Mouse (Mus musculus) frontal cortex, postnatal 10 days (tissue): ENCODE measurements around the gene Gmnc.

Experiments
- DNase-seq, 2 experiments: peaks; one replicate each; pipeline ENCODE4 v3.0.0; 2022; ENCODE audit warnings: low spot score in 2 of 2, mixed read lengths in 1 of 2

Gmnc gene

GRCm38 (mm10) chr16:26991477-26992300 lies at the start of gene Gmnc:
Gene Gmnc (minus strand): TSS chr16:26991652.
- DNase-seq, result no peak

GRCm38 (mm10) chr16:27027281-27027680 lies 35.8 kb upstream of the Gmnc start:
- DNase-seq, result no peak

- DNase-seq, result no peak
Observed at GRCm38 (mm10) chr16:27026226-27026625, 34.8 kb upstream of the Gmnc start.

- no peak for DNase-seq
Observed at GRCm38 (mm10) chr16:27022746-27023145, 31.3 kb upstream of the Gmnc start.

DNA sequence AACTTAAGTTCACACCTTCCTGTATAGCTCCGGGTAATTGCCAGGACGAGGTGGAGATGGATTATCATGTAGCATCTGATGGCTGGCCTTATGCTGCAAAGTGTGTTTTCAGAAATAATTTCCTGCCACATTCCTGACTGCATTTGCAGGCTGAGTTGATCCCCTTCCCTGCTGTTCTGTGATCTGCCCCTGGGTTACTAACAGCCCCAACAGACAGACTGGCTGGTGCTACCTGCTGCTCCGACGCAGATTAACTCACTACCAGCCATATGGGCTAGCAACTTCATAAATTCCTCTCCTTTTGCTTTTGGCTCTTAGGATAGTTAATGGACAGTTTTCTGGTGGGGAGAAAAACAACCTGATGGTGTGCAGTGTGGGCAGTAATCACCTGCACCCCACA lies 25.9 kb upstream of the Gmnc start:
- DNase-seq, result no peak

DNA sequence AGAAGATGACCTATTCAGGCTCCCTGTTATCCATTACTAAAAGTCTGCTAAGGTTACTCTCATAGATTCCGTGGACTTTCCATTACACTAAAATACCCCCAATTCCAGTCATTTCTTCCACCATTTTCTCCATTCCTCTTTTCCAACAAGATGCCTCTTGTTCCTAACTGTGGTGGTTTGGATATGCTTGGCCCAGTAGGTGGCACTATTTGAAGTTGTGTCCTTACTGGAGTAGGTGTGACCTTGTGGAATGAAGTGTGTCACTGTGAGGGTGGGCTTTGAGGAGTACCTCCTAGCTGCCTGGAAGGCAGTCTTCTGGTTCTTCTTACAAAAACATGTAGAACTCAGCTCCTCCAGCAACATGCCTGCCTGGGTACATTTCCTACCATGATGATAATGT lies 11.3 kb upstream of the Gmnc start:
- DNase-seq, result no peak

DNA sequence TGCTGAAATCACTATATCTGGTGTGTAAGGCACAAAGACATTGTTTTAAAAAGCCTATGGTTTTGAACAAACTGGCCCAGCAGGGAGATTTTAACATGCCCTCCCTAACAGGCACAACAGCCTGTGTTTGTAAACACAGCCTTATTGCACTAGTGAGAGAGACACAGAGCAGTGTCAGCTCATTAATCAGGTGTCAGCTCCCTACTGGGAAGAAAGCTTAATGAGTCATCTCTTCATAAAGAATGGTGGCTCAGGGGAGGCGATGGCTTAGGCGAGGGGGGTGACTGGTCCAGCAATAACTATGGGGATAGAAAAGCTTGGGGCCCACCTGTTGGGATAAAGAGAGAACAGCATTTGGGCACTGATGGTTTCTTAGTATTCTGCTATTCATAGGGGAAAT lies 8.1 kb upstream of the Gmnc start:
- DNase-seq, result no peak

GRCm38 (mm10) chr16:26989415-26990315 lies 1.8 kb downstream of the Gmnc start:
- no peak for DNase-seq

GRCm38 (mm10) chr16:26988188-26988587 lies 3.3 kb downstream of the Gmnc start:
- no peak for DNase-seq

DNA sequence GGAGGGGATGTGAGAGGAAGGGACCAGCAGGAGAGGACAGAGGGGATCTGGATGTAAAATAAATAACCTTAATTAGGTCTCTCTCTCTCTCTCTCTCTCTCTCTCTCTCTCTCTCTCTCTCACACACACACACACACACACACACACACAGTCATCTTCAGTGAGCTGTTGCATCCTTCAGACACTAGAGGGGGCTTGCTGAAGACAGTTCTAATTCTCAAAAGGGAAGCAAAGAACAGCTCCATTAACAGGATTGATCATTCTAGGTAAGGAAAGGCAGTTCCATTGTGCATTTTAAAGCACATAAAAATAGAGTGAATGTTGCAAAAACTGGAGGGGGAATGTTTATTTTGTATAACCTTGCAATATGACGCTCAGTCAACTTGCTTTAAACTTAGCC lies 5.7 kb downstream of the Gmnc start:
- DNase-seq, result no peak

DNA sequence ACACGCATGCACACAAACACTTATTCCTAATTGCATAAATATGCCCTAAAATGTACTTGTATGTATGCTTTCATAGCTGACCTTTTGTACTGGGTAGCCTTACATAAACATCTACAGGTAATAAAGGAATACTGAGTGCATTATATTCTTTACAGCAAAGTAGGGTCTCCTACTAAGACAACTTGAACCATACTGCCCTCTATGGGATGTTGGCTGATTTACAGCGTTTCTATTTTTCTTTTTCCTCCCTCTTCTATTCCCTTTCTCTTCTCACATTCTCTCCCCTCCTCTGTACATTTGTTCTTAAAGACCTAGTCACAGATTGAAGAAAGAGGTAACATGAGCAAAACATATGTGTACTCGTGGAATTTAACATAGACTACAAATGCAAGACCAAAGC lies 9.3 kb downstream of the Gmnc start:
- DNase-seq, result no peak

DNA sequence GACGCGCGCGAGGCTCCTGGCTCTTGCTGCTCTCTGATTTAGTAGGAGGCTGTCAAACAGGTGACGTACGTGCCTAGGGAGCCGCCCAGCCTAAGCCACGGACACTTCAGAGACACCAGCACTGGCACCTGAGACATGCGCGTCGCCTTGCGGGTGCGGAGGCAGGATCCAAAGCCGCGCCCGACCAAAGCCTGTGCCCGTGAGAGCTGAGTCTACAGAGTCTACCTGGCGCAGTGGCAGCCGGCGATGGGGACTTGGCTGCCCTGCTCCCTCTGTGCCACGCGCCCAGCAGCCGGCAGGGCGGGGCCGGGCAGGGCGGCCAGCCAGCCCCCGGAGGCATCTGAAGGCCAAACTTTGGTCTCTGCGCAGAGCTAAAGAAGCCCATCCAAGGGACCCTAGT lies 23.5 kb downstream of the Gmnc start:
- no peak for DNase-seq

GRCm38 (mm10) chr16:26966830-26967229 lies 24.6 kb downstream of the Gmnc start:
- DNase-seq, result no peak

- no peak for DNase-seq
Observed at GRCm38 (mm10) chr16:26961971-26962370, 29.5 kb downstream of the Gmnc start.

DNA sequence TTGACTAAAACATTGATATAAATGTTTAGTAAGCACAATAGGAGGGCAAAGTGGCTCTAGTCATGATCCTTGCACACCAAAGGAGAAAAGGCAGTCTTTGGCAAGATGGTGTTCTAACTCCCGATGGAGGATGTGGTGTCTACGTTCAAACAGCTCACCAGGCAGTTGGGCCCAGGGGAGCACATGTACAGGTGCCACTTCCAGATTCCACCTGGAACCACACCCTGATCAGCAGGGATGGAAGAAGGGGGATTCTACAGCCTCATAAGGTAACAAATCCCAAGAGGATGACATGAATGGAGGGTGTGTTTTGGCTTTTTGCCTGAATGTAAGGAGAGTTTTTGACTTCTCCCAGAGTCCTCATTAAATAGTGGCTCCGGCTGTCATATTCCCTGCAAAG lies 39.9 kb downstream of the Gmnc start:
- DNase-seq, result no peak

DNA sequence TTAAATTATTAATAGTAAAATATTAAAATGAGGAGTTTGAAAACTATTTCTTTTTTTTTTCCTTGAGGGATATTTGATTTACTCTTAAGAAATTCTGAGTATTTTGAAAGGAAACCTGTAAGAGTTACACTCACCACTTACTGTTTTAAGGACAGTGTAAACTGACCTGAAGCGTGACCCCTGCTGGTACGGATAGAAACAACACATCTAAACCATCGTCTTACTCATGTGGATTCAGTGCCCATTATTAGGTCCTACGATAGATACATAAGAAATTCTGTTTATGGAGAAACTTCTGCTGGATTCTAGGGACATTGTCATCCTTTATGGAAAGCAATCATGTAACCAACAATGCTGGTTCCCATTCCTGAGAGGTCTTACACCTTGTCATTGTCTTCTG lies 41.2 kb downstream of the Gmnc start:
- no peak for DNase-seq

GRCm38 (mm10) chr16:26903968-26904367 lies 87.5 kb downstream of the Gmnc start:
- no peak for DNase-seq

GRCm38 (mm10) chr16:26901471-26901870 lies 90.0 kb downstream of the Gmnc start:
- DNase-seq, result no peak

DNA sequence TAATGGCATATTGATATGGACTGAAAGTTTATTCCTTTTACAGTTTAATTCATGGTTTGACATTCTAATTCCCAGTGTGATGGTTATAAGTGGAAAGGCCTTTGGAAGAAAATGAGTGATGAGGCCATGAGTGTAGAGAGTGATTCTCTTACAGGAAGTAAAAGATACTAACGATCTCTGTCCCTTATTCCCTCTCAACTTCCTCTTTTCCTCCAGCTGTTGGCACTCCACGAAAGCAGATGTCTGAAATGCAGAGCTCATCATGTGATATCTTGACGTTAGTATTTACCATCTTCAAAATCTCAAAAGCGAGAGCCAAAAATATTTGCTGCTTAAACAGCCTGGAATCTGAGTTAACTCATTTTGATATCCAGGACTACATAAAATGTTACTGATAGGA lies 105.1 kb downstream of the Gmnc start:
- no peak for DNase-seq

GRCm38 (mm10) chr16:26876885-26877284 lies 114.6 kb downstream of the Gmnc start:
- no peak for DNase-seq
